Mouse (Mus musculus) MEL (cell line): ENCODE results near the gene Gabrr2. TPM values are rescaled to one million over a fixed set of nuclear protein-coding genes. Genes with fewer than 3 reads are reported as not detected.
A peak's percentile ranks its signal among the peaks of the same experiment; 100 is the strongest.

Experiments
- DNase-seq: peaks from one replicate; pipeline ENCODE4 v3.0.0; 2011; ENCODE audit warnings: low read depth, low spot score
- H3K27ac ChIP-seq: 2 replicates; pipeline ENCODE4 v1.5.1; 2012; ENCODE audit warnings: low read depth, mild to moderate bottlenecking, control low read depth, low read length, moderate library complexity; ENCODE audit not compliant: control insufficient read depth
- H3K27me3 ChIP-seq, 2 experiments: fragments of 150-350 bp in 1 of 2; sonication (generic) in 1 of 2; 2 replicates each; pipeline ENCODE4 v1.6.1; 2012; ENCODE audit warnings: low read length in 2 of 2, mild to moderate bottlenecking in 2 of 2, improper control_type of control experiment in 1 of 2, moderate library complexity in 1 of 2; ENCODE audit not compliant: insufficient read depth in 2 of 2, control insufficient read depth in 1 of 2
- H3K36me3 ChIP-seq, 2 experiments: 2 replicates each; pipeline ENCODE4 v1.6.1; 2012 to 2014; ENCODE audit warnings: low read length in 2 of 2, improper control_type of control experiment in 1 of 2, inconsistent platforms in 1 of 2, mild to moderate bottlenecking in 1 of 2; ENCODE audit not compliant: insufficient read depth in 2 of 2, control insufficient read depth in 1 of 2
- H3K4me1 ChIP-seq, 2 experiments: fragments of 150-350 bp in 1 of 2; sonication (generic) in 1 of 2; 2 replicates each; pipeline ENCODE4 v1.6.1; 2012; ENCODE audit warnings: low read length in 2 of 2, improper control_type of control experiment in 1 of 2, mild to moderate bottlenecking in 1 of 2; ENCODE audit not compliant: insufficient read depth in 2 of 2, control insufficient read depth in 1 of 2
- H3K4me3 ChIP-seq, 2 experiments: fragments of 150-350 bp in 1 of 2; sonication (generic) in 1 of 2; 2 replicates each; pipeline ENCODE4 v1.5.1; 2012; ENCODE audit warnings: low read depth in 2 of 2, low read length in 2 of 2, mild to moderate bottlenecking in 2 of 2, moderate library complexity in 2 of 2, control low read depth in 1 of 2, improper control_type of control experiment in 1 of 2; ENCODE audit not compliant: control insufficient read depth in 1 of 2, insufficient read depth in 1 of 2
- H3K79me2 ChIP-seq: 2 replicates; pipeline ENCODE4 v1.6.1; 2012; ENCODE audit warnings: mild to moderate bottlenecking, low read length, moderate library complexity; ENCODE audit not compliant: control insufficient read depth, poor library complexity, insufficient read depth
- H3K9ac ChIP-seq: 2 replicates; pipeline ENCODE4 v1.6.1; 2012; ENCODE audit warnings: low read depth, mild to moderate bottlenecking, control low read depth, low read length, moderate library complexity; ENCODE audit not compliant: control insufficient read depth, poor library complexity, severe bottlenecking
- H3K9me3 ChIP-seq: fragments of 150-350 bp; sonication (generic); replicated peaks from 2 replicates; pipeline ENCODE4 v1.6.1; 2012; ENCODE audit warnings: mild to moderate bottlenecking, low read length, improper control_type of control experiment, moderate library complexity; ENCODE audit not compliant: insufficient read depth
- BHLHE40 ChIP-seq: IDR thresholded peaks from 2 replicates; pipeline ENCODE4 v1.6.1; 2012; ENCODE audit warnings: low read depth, mild to moderate bottlenecking, inconsistent platforms, low read length, improper control_type of control experiment, borderline replicate concordance
- CHD1 ChIP-seq: IDR thresholded peaks from 2 replicates; pipeline ENCODE4 v1.6.1; 2012; ENCODE audit warnings: low read depth, mild to moderate bottlenecking, inconsistent platforms, low read length, improper control_type of control experiment
- ELF1 ChIP-seq: IDR thresholded peaks from 2 replicates; pipeline ENCODE4 v1.6.1; 2014; ENCODE audit warnings: low read depth, mild to moderate bottlenecking, inconsistent platforms, low read length, improper control_type of control experiment, moderate library complexity
- ETS1 ChIP-seq: IDR thresholded peaks from 2 replicates; pipeline ENCODE4 v1.6.1; 2012; ENCODE audit warnings: low read depth, mild to moderate bottlenecking, inconsistent platforms, low read length, improper control_type of control experiment, moderate library complexity
- GATA1 ChIP-seq: IDR thresholded peaks from 2 replicates; pipeline ENCODE4 v1.6.1; 2011; ENCODE audit warnings: low read depth, low read length, improper control_type of control experiment
- JUND ChIP-seq: IDR thresholded peaks from 2 replicates; pipeline ENCODE4 v1.6.1; 2011; ENCODE audit warnings: low read depth, mild to moderate bottlenecking, improper control_type of control experiment, low read length
- KAT2A ChIP-seq: conservative IDR thresholded peaks from 2 replicates; pipeline ENCODE4 v1.6.1; 2012; ENCODE audit warnings: low read depth, low read length, improper control_type of control experiment, inconsistent platforms
- MAX ChIP-seq: IDR thresholded peaks from 2 replicates; pipeline ENCODE4 v1.6.1; 2011; ENCODE audit warnings: low read length, improper control_type of control experiment
- MEF2A ChIP-seq: IDR thresholded peaks from 2 replicates; pipeline ENCODE4 v1.6.1; 2014; ENCODE audit warnings: low read depth, mild to moderate bottlenecking, inconsistent platforms, low read length, improper control_type of control experiment; ENCODE audit not compliant: poor library complexity, insufficient replicate concordance, severe bottlenecking; ENCODE audit errors: extremely low read depth
- MXI1 ChIP-seq: IDR thresholded peaks from 2 replicates; pipeline ENCODE4 v1.6.1; 2011; ENCODE audit warnings: mild to moderate bottlenecking, low read depth, low read length, improper control_type of control experiment
- MYB ChIP-seq: IDR thresholded peaks from 2 replicates; pipeline ENCODE4 v1.6.1; 2011; ENCODE audit warnings: mild to moderate bottlenecking, low read depth, low read length, improper control_type of control experiment
- MYC ChIP-seq: IDR thresholded peaks from 2 replicates; pipeline ENCODE4 v1.6.1; 2011; ENCODE audit warnings: low read depth, mild to moderate bottlenecking, low read length, improper control_type of control experiment, moderate library complexity
- NRF1 ChIP-seq: IDR thresholded peaks from 2 replicates; pipeline ENCODE4 v1.6.1; 2014; ENCODE audit warnings: low read depth, mild to moderate bottlenecking, inconsistent platforms, low read length, improper control_type of control experiment, moderate library complexity; ENCODE audit not compliant: poor library complexity, insufficient read depth, severe bottlenecking
- POLR2A ChIP-seq, 2 experiments: IDR thresholded peaks; 2 replicates each; pipeline ENCODE4 v1.6.1; 2011 to 2012; ENCODE audit warnings: low read length in 2 of 2, mild to moderate bottlenecking in 2 of 2, control low read depth in 1 of 2, improper control_type of control experiment in 1 of 2, low read depth in 1 of 2, moderate library complexity in 1 of 2; ENCODE audit not compliant: control insufficient read depth in 1 of 2, insufficient read depth in 1 of 2, poor library complexity in 1 of 2
- POLR2AphosphoS2 ChIP-seq: IDR thresholded peaks from 2 replicates; pipeline ENCODE4 v1.6.1; 2011; ENCODE audit warnings: low read length, improper control_type of control experiment
- POLR2AphosphoS5 ChIP-seq: IDR thresholded peaks from 2 replicates; pipeline ENCODE4 v1.6.1; 2012; ENCODE audit warnings: low read depth, borderline replicate concordance, mild to moderate bottlenecking, inconsistent platforms, low read length, moderate library complexity, mixed read lengths
- RAD21 ChIP-seq: IDR thresholded peaks from 2 replicates; pipeline ENCODE4 v1.6.1; 2011; ENCODE audit warnings: mild to moderate bottlenecking, low read depth, low read length, improper control_type of control experiment
- RCOR1 ChIP-seq: IDR thresholded peaks from 2 replicates; pipeline ENCODE4 v1.6.1; 2012; ENCODE audit warnings: low read depth, mild to moderate bottlenecking, inconsistent platforms, low read length, improper control_type of control experiment
- SIN3A ChIP-seq: IDR thresholded peaks from 2 replicates; pipeline ENCODE4 v1.6.1; 2012; ENCODE audit warnings: low read length, improper control_type of control experiment, inconsistent platforms
- TAL1 ChIP-seq: IDR thresholded peaks from 2 replicates; pipeline ENCODE4 v1.6.1; 2012; ENCODE audit warnings: mild to moderate bottlenecking, inconsistent platforms, low read length, moderate library complexity, mixed read lengths
- TBP ChIP-seq: IDR thresholded peaks from 2 replicates; pipeline ENCODE4 v1.8.0; 2011; ENCODE audit warnings: low read depth, low read length, improper control_type of control experiment
- UBTF ChIP-seq: IDR thresholded peaks from 2 replicates; pipeline ENCODE4 v1.6.1; 2012; ENCODE audit warnings: low read depth, mild to moderate bottlenecking, inconsistent platforms, low read length, improper control_type of control experiment, moderate library complexity, borderline replicate concordance; ENCODE audit not compliant: insufficient read depth
- USF1 ChIP-seq: IDR thresholded peaks from 2 replicates; pipeline ENCODE4 v1.6.1; 2014; ENCODE audit warnings: low read depth, mild to moderate bottlenecking, inconsistent platforms, low read length, improper control_type of control experiment, moderate library complexity
- USF2 ChIP-seq, 2 experiments: IDR thresholded peaks; 2 replicates each; pipeline ENCODE4 v1.6.1; 2011 to 2012; ENCODE audit warnings: improper control_type of control experiment in 2 of 2, low read length in 2 of 2, borderline replicate concordance in 1 of 2, inconsistent platforms in 1 of 2, low read depth in 1 of 2, mild to moderate bottlenecking in 1 of 2; ENCODE audit not compliant: insufficient read depth in 1 of 2
- ZC3H11A ChIP-seq: IDR thresholded peaks from 2 replicates; pipeline ENCODE4 v1.6.1; 2012; ENCODE audit warnings: low read depth, mild to moderate bottlenecking, inconsistent platforms, low read length, improper control_type of control experiment
- ZKSCAN1 ChIP-seq: IDR thresholded peaks from 2 replicates; pipeline ENCODE4 v1.6.1; 2012; ENCODE audit warnings: low read depth, mild to moderate bottlenecking, inconsistent platforms, low read length, improper control_type of control experiment, moderate library complexity
- ZMIZ1 ChIP-seq: IDR thresholded peaks from 2 replicates; pipeline ENCODE4 v1.6.1; 2012; ENCODE audit warnings: low read depth, mild to moderate bottlenecking, inconsistent platforms, low read length, improper control_type of control experiment, moderate library complexity
- ZNF384 ChIP-seq: IDR thresholded peaks from 2 replicates; pipeline ENCODE4 v1.6.1; 2012; ENCODE audit warnings: low read depth, mild to moderate bottlenecking, inconsistent platforms, low read length, improper control_type of control experiment
- polyA plus RNA-seq, 2 experiments: library from polyadenylated mRNA; stranded (reverse) in 1 of 2; unstranded in 1 of 2; fragments of >175 nt in 1 of 2; fragments of >200 nt in 1 of 2; gene quantifications; 2 replicates each; pipeline versions ENCODE4 v1.2.1 to v1.2.4; 2012; ENCODE audit warnings: low replicate concordance in 2 of 2, low read depth in 1 of 2; ENCODE audit not compliant: insufficient read length in 2 of 2, insufficient read depth in 1 of 2, missing spikeins in 1 of 2
- total RNA-seq: library from RNA; depleted of rRNA; stranded (reverse); fragments of 300-350 nt; gene quantifications from 2 replicates; pipeline ENCODE4 v1.2.3, GENCODE M21; 2012

Gene Gabrr2
- total and polyA plus RNA-seq, 3 experiments, result 0.11 to 0.12 TPM; not detected in 1

DNA sequence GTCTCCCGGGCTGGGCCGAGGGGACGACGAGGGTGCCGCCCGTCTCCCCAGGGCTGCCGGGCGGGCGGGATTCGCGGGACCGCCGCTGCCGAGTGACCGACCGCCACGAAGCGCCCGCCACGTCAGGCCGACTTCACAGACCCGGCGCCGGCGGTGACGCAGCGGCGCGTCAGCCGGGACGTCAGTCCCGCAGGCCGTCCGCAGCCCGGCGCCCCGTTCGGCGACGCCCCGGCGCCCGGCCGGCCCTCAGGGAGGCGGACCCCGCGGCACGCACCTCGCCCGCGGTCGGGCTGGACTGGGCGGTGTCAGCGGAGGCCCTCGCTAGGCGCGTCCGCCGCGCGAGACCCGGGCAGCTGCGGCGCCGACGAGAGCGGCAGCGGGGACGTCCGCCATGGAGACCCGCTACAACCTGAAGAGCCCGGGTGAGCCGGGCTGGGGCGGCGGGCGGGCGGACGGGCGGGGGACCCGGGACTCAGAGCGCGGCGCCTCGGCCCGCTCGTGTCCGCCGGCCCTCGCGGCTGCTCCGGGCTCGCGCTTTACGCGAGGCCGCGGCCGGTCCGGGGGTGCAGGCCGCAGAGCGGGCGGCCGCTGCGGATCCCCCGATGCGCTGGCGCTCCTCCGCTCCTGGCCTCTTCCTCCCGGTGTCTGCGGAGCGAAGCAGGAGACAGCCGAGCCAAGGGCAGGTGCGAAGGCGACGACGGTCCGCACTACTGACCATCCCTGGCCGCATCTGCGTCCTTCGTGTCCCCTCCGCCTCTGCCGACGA, 31.4 kb upstream of the Gabrr2 start, which contains the start of gene Ube2j1 (continued):
- TF ChIP-seq RCOR1 (no peak), POLR2AphosphoS2 (peak; percentile 59; the same call in 1 of the 2 replicates), TBP (no peak), MYB (no peak), ZNF384 (no peak), JUND (no peak), ELF1 (no peak), KAT2A (no peak; the same call in 1 of the 2 replicates), MAX (0 out of 2 replicates have a peak, but pooled peaks have one; percentile 37), ZMIZ1 (peak; percentile 80), USF1 (no peak)

DNA sequence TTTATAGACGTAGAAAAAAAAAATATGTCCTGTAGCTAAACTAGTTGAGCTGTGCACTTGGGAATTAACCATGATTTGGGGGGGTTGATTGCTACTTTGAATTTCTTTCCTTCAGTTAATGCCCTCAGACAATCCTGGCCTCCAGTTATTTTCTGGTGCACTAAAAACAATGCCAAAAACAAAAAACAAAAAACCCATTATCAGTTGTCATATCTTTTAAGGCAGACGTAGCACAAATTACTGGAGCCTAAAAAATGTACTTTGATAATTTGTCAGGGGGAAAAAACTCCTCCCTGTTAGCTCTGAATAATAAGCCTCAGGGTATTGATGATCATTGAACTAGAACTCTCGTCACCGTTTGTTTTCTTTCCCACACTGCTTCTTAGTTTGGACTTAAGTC, 30.8 kb upstream of the Gabrr2 start:
- Histone ChIP-seq H3K9me3 (no peaks in the 10 kb centered on the region), H3K27me3 (no peaks in the 10 kb centered on the region), H3K4me3 (peak overlapping the region; percentile 96 to 98), H3K4me1 (peaks cover 10 to 11% of the 10 kb centered on the region in 2 experiments), H3K79me2 (peaks cover 28% of the 10 kb centered on the region), H3K27ac (no peak overlapping the region; the same call in 1 of the 2 replicates), H3K36me3 (peaks cover 0 to 23% of the 10 kb centered on the region in 2 experiments; a peak in 3 of 4 replicates), H3K9ac (peak overlapping the region; percentile 94)
- DNase-seq, result no peak
- TF ChIP-seq MYC (no peak), RCOR1 (no peak), ZC3H11A (no peak), GATA1 (peak; percentile 42), RAD21 (no peak), POLR2AphosphoS2 (no peak), ZMIZ1 (no peak), TBP (no peak), MAX (no peak), USF2 (IDR thresholded peaks at IDR 0.05; ENCODE audit: borderline replicate concordance in 1 of 2, insufficient read depth in 1 of 2, low read depth in 1 of 2, low read length in 2 of 2) (no peak), ZKSCAN1 (no peak), TAL1 (no peak), ELF1 (no peak), ZNF384 (no peak; the same call in 1 of the 2 replicates), POLR2A (IDR thresholded peaks at IDR 0.05; ENCODE audit: control insufficient read depth in 1 of 2, insufficient read depth in 1 of 2, low read depth in 1 of 2, low read length in 2 of 2, poor library complexity in 1 of 2) (no peak), UBTF (no peak), SIN3A (0 out of 2 replicates have a peak, but pooled peaks have one; percentile 26), POLR2AphosphoS5 (no peak), NRF1 (no peak), BHLHE40 (no peak), MEF2A (no peak), CHD1 (peak; percentile 9; the same call in 1 of the 2 replicates), ETS1 (no peak), KAT2A (no peak), USF1 (no peak), MXI1 (no peak)
